Mouse (Mus musculus) ovary, postnatal 14 days (tissue): ENCODE data around the gene Plekhg1.
A peak's percentile ranks its signal among the peaks of the same experiment; 100 is the strongest.

Source experiments
- DNase-seq: peaks from one replicate; pipeline ENCODE4 v3.0.0; 2022; ENCODE audit warnings: low spot score

The Plekhg1 gene

DNA sequence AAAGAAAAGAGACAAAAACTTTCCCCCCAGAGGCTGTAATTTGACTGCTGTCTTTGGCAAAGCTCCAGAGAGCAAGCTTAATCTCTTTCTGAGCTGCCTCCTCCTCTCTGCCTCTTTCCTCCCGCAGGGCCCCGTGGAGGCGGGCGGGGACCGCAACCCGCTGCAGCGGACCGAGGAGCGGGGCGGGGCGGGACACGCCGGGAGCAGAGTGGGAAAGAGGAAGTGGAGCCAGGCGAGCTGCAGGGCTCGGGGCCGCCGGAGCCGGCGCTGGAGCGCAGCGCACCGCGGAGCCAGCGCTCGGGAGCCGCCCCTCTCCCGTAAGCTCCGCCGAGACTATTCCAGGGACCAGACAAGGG lies at the start of gene Plekhg1:
Gene Plekhg1 (plus strand): TSS at position 217 of the 356 bp plus-strand sequence.
- peak; percentile 79 for DNase-seq

DNA sequence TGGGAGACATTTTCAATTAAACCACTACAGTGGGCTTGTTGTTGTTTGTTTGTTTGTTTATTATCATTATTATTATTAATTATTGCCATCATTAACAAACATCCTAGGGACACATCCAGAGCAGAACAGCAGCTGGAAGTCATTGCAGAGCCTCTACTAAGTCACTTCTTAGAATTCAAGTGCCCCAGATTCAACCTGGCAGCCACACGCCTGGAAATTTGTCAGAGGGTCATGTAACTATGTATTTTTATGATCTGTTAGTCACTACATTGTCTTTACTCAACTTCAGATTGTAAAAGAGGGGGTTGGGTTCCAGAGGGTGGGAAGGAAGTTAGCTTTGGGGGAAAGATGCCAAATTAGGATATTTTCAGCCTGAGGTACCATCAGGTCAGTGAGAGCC lies 47.4 kb upstream of the Plekhg1 start:
- DNase-seq, result no peak

DNA sequence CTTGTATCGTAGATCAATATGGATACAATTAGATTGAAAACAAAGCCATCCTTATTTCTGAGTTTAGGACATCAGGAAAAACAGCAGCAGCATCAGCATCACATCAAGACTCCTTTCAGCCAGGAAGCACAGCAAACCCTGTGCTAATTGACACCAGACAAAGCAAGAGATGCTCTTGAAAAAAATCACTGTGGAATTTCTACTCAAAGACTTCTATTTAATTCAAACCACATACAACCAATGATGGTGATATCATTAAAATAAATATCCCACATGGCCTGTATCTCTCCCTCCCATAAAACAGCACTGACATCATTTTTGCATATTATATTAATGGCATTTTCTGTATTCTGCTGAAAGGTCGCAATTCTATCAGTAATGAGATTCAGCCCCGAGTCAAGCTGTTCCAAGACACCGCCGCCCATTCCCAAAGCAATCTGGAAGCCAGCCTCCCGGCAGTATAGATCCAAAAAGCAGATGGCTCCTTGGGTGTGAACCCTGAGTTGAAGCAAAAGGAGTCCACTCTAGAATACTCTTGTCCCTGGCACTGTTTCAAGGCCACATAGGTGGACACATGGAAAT lies 46.4 kb upstream of the Plekhg1 start:
- DNase-seq, result no peak

DNA sequence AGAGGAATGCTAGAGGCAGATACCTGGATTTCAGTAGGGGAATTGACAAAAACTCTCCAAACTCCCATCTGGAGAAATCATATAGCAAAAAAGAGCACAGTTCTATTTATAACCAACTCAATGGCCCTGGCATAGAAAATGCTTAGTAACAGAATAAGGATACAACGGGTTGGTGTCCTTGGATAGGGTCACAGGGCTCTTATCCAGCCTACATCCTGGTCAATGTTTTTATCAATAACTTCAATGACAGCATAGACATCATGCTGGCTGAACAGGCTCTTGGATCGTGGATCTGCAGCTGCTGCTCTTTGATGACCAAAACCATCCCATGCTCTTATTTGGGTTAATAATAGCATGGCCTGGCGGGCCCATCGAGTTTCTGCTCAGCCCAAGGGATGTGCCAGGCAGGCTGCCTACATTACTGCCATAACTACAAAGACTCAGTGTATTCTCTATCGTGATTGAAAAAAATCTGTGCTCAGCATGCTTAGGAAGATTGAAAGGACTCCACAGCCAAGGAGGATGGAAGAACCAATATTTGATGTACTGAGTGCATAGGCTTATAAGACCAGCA lies 44.7 kb upstream of the Plekhg1 start:
- DNase-seq, result no peak

DNA sequence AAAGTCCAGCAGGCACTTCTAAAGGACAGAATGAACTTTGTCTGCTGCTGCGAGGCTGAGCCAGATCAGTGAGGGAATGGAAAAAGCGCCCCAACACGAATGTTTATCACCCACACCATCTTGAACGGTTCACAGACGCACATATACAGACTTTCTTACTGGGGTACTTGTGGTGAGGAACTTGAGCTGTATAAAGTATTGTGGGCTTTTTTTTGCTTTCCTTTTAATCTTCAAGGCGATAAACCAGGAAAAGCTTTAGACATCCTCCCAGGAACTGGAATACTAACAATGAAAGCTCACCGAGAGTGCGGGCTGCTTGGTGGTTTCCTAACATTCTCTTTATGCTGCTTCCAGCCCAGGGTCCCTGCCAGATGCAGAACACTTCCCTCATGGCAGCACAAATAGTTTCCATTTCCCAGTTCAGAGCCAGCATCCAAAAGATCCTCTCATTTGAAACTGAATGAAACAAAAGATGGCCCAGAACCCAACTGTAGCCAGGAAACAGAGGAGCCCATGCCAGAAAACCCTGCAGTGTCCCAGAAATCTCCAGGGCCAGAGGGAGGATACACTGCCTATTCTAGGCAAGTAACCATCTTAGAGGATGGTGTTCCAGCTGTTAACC lies 43.3 kb upstream of the Plekhg1 start:
- DNase-seq, result peak; percentile 18

DNA sequence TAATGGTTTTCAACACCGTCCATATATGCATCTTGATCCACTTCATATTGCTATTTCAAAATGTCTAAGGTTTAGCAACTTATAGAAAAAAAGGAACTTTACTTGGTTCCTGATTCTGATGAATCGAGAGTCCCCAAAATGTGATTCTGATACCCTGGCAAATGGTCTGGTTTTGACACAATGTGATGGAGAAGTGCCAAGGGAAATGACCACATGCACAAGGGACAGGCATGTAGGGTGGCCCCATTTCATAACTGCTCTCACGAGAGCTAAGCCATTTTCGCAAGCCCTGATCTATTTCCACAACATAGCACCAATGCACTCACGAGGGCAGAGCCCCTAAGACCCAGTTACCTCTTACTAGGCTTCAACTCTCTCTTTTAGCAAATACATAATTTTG lies 42.7 kb upstream of the Plekhg1 start:
- DNase-seq, result no peak

DNA sequence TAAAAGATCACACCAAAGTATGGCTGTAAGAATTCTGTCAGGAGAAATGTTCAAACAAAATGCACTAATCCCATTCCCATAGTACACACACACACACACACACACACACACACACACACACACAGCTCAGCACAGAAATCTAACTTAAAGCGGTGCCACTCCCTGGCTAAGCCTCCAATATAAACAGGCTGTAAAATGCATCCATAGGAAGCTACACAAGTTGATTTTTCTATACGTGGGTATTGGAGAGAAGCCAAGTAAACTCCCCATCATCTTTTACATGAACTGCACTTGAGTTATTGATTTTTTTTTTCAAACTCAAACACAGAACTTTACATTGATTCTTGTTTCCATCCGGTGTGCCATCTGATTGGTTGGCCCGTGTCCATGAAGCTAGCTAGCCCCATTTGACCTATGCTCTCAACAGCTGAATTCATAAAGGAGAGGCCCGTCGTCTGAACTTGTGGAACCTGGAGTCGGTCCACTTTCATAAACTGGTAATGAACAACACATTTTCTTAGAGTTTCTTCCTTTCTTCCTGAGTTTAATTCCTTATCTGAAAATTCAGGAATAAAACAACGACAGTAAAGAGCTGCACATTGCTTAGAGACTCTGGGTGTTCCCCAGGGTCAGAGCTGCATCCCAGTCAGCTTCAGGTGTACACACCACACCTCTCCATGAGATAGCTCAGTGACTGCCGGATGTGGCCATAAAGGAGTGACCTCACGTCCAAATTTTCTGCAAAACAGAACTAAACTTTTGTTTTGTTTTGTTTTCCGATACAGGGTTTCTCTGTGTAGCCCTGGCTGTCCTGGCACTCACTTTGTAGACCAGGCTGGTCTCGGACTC lies 39.7 kb upstream of the Plekhg1 start:
- no peak for DNase-seq

DNA sequence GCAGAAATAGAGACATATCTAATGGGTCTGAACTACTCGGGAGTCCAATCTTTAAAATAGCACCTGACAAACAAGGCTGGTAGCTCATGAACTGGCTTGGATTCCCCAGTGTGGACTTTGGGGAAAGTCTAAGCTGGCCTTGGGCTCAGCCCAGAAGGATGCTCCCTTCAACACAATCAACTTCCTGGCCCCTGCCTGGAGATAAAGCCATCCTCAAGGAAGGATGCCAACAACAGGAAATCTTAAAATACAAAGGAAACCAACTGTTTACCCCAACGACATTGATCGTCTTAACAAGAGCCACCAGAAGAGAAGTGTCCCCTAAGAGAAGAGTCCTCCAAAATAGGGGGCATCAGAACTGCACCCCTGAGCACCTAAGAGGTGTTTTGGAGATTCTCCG lies 38.3 kb upstream of the Plekhg1 start:
- DNase-seq, result no peak

DNA sequence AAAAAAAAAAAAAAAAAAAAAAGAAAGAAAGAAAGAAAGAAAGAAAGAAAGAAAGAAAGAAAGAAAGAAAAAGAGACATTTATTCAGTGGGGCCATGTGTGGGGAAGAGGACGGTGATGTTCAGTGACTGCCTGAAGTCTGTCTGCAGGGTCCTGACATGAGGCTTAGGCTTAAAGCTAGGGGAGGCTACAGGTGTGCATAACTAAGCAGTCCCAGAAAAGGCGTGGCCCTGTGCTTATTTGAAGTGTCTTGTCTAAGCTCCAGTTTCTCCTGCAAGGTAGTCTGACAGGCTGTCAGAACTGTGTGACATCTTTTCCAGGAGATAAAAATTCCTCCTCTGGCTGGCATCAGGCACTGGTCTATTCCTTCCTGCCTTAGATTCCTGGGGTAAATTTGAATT lies 37.6 kb upstream of the Plekhg1 start:
- DNase-seq, result no peak

DNA sequence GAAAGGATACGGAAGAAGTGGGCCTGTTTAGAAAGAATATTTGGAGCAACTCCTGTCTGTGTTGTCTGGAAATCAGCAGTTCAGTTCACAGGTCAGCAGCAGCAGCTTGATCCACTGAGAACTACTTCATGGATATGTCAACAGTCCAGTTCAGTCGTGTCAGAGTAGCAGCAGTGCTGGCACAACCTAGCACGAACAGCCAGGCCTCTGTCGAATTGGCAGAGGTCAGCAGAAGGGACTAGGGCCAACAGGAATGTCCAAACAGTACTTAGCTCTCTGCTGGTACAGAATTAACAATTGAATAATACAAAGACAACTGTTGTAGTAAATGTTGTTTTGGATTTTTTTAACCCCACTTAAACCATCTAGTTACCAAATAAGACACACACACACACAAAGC lies 33.9 kb upstream of the Plekhg1 start:
- no peak for DNase-seq

DNA sequence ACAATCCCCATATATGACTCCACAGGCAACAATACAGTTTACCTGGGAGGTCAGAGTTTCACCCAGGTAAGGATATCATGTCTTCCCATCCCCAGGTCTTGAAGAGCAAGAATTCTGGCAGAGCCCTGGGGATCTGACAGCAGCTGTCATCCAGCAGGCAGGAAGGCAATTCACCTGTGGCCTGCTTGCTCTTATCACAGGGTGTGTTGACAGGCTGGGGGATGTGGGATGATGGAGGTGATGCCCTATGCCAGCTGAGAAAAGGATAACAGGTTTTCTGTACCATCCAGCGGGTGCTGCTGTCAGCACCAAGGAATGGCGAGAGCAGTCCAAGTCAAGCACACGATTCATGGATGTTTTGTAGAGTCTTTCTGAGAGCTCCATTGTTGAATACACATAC lies 30.1 kb upstream of the Plekhg1 start:
- no peak for DNase-seq

DNA sequence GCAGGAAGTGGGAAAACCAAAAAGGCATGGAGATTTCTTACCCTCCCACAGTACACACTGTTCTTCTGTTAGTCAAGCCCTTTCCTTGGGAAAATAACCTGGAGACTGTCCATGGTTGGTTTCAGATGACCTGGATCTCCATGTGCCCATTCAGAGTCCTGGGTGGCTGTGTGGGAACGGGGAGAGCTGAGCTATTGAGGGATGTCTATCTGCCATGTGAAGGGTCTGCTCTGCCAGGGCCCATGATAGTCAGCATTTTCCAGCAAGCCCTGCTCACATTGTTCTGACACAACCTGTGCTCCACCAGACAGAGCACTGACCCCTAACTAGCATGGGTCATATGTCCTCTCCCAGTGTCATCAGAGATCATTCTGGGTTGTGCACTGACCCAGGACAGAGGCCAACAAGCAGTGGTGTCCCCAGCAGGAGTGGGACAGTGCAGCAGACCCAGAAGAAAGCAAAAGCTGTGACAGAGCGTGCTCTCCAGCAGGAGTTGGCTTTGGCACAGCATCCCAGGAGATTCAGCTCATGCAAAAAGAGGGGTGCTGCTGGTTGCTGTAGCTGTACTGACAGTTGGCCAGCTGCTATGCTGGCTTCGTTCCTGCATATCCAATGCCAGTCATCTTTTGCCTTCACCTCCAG lies 24.7 kb upstream of the Plekhg1 start:
- DNase-seq, result no peak

DNA sequence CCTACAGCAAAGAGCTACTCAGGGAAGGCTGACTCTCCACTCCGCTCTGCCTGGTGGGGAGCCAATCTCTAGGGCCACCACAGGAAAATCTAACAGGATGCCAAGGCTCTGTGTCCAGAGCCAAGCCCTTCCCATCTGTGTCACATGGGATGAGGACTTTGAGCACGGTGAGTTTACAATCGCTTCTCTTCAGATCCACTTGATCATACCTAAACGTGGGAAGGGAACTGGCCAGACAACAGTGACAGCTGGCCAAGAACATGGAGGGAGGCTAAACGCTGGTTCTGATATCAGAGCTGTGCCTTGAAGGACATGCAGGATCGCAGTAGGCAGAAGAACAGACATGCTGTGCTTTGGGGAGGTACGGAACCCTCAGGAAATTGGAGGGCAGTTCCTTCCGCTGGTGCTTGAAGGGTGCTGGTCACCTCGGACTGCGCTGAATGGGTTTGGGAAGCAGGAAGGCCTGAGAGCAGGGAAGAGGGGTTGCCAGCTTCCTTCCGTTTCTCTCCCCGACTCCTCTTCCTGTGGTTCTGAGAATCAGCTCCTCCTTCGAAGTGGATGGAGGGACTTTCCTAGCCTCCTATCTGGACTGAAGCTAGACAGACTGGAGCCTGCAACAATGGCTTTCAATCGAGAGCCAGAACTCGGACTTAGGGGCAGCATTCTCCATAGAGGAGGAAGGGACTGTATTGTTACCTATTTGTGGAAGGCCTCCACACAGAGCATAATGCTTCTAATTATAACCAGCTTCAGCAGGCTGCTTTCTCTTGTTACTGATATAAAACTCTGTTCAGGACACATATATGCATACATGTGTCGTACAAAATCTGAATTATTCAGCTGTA lies 21.9 kb upstream of the Plekhg1 start:
- peak; percentile 13 for DNase-seq

DNA sequence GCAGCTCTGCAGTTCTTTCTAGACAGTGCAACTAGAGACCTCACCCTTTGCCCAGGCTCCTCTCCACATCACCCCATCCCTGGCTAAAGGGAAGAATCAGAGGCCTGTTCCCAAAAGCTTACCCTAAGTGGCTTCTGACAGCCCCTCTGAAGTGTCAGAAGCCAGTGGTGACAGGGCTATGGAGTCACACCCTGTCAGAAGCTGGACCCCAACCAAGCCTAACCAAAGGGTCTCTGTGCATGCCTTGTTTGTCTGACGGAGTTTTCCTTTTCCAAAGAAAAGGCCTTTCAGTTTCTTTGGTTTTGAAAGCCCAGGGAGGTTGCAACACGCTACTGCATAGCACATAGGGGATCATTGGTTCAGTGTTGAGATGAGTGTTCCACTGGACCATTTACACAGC lies 19.9 kb upstream of the Plekhg1 start:
- DNase-seq, result no peak

DNA sequence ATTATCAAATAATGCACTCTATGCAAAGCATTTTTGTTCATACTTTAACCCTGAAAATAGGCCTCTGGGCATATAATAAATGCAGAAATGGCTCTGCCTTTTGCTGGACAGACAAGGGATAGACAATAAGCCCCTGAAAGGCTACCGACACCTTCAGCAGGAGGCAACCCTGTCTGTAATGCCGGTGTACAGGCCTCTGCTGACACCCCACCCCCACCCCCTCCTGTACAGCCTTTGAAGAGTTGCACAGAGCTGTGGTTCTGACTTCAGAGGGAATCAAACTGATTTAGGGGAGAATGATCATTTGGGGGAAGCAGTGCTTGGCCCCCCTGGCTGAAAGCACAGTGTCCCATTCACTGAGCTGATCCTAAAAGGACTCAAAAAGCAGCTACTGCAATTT lies 17.8 kb upstream of the Plekhg1 start:
- no peak for DNase-seq

DNA sequence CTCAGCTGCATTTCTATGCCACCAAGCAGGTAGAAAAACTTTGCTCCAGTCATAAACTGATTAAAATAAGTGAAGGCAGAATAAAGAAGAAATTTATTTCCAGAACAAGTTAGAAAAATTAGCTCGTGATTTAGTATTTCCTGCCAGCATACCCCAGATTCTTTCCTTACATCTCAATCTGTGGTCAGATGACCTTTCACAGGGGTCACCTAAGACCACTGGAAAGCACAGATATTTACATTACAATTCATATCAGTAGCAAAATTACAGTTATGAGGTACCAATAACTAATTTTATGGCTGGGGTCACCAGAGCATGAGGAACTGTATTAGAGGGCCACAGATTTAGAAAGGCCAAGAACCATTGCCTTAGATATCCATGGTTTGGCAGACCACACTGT lies 15.5 kb upstream of the Plekhg1 start:
- no peak for DNase-seq

DNA sequence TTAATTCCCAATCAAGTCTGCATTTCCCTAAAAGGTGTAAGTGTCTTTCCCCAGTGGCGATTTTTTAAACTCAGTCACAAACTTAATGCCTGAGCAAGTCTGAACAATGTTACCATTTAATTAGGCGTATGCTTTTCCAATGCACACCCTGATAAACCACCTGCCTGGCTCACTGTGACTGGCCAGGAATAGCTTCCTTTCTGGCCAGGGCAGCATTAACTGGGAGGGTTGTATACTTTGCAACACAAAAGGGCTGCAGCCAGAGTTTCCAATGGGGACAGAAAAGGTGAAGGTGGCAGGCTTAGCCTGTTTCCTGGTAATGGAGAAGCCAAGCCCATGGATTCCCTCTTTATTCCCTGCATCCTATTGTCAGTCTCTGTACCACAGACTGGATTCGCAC lies 10.5 kb upstream of the Plekhg1 start:
- DNase-seq, result no peak

DNA sequence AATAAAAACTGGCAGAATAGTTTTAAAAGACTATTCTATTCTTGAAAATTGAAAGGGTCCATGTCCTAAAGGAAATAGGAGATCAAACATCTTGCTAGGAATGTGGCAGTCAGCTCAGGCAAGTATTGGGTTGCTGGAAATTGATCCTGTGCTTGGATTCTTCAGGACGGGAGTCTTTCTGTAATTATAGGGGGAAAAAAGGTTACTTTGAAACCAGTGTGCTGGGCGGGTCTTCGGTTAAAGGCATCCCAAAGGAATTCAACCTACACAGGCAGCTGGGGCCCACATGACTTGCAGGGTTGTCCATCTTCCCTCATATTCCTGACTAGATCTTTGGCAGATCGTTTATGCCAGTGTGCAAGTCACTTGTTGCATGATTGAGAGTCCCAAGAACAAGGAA lies 9.8 kb upstream of the Plekhg1 start:
- DNase-seq, result no peak

DNA sequence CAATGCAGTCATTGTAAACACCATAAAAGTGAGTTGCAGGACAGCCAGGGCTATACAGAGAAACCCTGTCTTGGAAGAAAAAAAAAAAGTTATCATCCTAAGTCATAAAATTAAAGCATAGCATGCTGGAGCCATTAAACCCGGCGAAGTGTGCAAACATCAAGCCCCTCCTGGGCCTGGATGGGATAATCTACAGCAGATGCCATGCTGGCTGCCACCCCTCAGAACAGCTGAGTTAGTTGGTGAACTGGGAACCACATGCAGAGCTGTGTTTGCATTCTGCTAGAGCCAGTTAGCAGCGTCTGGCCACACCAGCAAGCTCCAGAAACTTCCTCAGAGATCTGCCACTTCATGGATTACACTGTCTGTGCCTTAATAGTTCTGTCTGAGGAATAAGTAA lies 3.1 kb upstream of the Plekhg1 start:
- no peak for DNase-seq

DNA sequence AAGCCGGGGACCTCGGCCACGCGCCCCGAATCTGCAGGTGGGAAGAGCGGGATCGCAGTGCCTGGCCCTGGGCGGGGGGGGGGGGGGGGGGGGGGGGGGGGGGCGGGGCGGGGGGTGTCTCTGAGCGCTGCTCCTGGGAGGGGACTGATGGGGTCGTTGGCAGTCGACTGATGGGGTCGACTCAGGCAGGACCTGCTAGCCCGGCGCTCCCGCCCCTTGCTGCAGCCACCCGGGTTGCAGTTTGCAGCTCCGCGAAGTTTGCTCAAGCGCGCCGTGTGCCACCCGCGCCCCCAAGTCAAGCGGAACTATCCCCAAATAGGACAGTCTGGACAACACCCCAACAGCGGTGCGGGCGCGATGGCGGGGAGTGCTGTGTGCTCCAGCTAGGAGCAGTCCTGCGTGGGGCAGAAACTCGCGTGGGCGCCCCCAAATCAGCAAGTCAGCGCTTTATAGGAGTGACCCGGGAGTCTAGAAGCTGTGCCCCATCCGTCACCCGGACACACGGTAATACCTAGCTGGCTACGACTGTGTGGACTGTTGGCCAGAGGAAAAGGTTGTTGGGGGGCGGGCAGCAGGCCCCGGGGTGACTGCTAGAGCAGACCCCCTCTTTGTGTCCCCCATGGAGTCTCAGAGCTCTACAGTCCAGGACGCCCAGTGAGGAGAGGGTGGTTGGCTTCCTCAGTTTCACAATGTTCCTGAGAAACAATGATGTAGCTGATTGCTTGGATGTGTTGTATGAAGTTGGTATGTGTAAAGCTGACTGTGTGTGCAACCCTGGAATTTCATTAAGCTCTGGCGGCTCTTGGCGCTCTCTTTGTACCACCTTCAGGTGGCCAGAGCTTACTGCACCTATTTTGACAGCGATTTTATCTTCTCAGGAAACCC lies 582 bp downstream of the Plekhg1 start:
- peak; percentile 29 for DNase-seq

DNA sequence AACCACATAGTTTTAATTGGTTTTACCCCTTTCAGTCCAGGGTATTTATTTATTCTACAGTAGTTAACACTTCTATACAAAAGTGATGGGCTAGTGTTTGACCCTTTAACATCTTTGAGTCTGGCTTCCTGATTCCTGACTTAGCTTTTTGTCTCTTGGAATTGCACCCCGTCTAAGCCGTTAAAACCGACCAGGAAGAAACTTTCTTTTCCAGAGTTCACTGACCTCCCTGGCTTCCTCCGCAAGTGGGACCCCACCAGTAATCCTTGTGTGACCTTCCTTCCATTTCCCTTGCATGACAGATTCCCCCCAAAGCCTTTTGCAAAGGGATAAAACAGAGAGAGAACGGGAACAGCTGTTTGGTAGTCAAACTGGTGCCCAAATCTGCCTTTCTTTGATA lies 1.6 kb downstream of the Plekhg1 start:
- no peak for DNase-seq
